Mouse (Mus musculus) kidney, postnatal 0 days (tissue): ENCODE measurements around the gene Gabarapl2. TPM values are rescaled to one million over a fixed set of nuclear protein-coding genes. Genes with fewer than 3 reads are reported as not detected.
A peak's percentile ranks its signal among the peaks of the same experiment; 100 is the strongest.

Experiments used
- ATAC-seq: fragments of 200-750 bp; cut with Nextera tagmentation; replicated peaks from 2 replicates; pipeline ENCODE4 v1.8.0; 2017; ENCODE audit warnings: low read depth, moderate number of reproducible peaks, moderate TSS enrichment, moderate library complexity; ENCODE audit not compliant: low FRiP score
- DNase-seq: peaks from one replicate; pipeline ENCODE4 v3.0.0-alpha.2; 2016; ENCODE audit warnings: low spot score
- H3K27ac ChIP-seq: fragments of 300-500 bp; sonication (generic); 2 replicates; pipeline ENCODE4 v1.5.1; 2014; ENCODE audit warnings: mild to moderate bottlenecking
- H3K27me3 ChIP-seq: fragments of 300-500 bp; sonication (generic); 2 replicates; pipeline ENCODE4 v1.6.1; 2014; ENCODE audit warnings: low read length, mixed read lengths; ENCODE audit not compliant: insufficient read depth
- H3K36me3 ChIP-seq: fragments of 300-500 bp; sonication (generic); 2 replicates; pipeline ENCODE4 v1.6.1; 2014; ENCODE audit warnings: low read length, mixed read lengths; ENCODE audit not compliant: insufficient read depth
- H3K4me1 ChIP-seq: fragments of 300-500 bp; sonication (generic); replicated peaks from 2 replicates; pipeline ENCODE4 v1.6.1; 2014; ENCODE audit warnings: antibody characterized with exemption, low read length, mixed read lengths; ENCODE audit not compliant: insufficient read depth
- H3K4me2 ChIP-seq: fragments of 300-500 bp; sonication (generic); 2 replicates; pipeline ENCODE4 v1.6.1; 2014; ENCODE audit warnings: mild to moderate bottlenecking, low read length, moderate library complexity, mixed read lengths
- H3K4me3 ChIP-seq: fragments of 300-500 bp; sonication (generic); replicated peaks from 2 replicates; pipeline ENCODE4 v1.5.1; 2014; ENCODE audit warnings: low read depth, low read length
- H3K9ac ChIP-seq: fragments of 300-500 bp; sonication (generic); 2 replicates; pipeline ENCODE4 v1.6.1; 2014; ENCODE audit warnings: low read depth, low read length
- H3K9me3 ChIP-seq: fragments of 300-500 bp; sonication (generic); replicated peaks from 2 replicates; pipeline ENCODE4 v1.6.1; 2016; ENCODE audit warnings: low read length, inconsistent platforms, mixed read lengths
- CTCF ChIP-seq: IDR thresholded peaks from 2 replicates; pipeline ENCODE4 v1.5.1; 2016; ENCODE audit warnings: antibody characterized with exemption, low read depth, mild to moderate bottlenecking, moderate library complexity
- WGBS: fragments of 180-500 bp; shearing (Covaris S2); extraction: QIAGEN DNeasy Blood & Tissue Kit; methylation state at CpG from one replicate; pipeline ENCODE4 v1.1.7; 2014; 5-methylcytosine and 5-hydroxymethylcytosine counted together
- polyA plus RNA-seq: library from polyadenylated mRNA; unstranded; fragments of >200 nt; fragmentation: Nextera tagmentation; extraction: Ambion mirVana; gene quantifications from 2 replicates; pipeline ENCODE4 v1.2.1, GENCODE M21; 2015

The Gabarapl2 gene
- polyA plus RNA-seq, 1 experiment from 2014 or later = 264 TPM

DNA sequence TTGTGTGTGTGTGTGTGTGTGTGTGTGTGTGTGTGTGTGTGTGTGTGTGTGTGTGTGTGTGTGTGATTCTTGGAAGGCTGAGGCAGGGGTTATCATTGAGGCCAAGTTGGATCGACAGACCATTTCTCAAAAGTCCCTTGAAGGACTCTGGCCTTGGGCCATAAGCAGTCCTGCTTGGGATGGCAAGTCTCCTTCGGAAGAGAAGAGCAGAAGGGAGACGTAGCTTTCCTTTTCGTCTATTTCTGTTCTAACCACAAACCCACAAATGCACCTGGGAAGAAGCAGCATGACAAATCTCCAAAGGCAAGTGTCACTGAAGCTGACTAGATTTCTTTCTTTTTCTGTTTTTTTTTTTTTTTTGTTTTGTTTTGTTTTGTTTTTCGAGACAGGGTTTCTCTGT lies 15.4 kb downstream of the Gabarapl2 start:
- no peaks in the 10 kb centered on the region for H3K9me3 ChIP-seq
- WGBS = 82% methylated on average over 5 of the region's 5 CpGs
- peaks cover 25% of the 10 kb centered on the region; the same call in 1 of the 2 replicates for H3K36me3 ChIP-seq

DNA sequence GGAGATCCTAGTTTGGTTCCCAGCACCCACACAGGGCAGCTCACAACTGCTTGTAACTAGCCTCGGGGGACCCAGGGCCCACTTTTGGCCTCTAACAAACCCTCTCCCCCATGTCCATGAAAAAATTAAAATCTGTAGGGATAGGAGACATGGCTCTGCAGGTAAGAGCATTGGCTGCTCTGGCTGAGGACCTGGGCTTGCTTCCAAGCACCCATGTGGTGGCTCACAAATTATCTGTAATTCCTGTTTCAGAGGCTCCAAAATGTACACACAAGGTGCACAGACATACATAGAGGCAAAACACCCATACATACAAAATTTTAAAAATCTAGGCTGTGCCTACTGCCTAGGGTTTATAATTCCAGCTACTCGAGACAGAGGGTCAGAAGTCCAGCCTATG lies 16.7 kb downstream of the Gabarapl2 start:
- H3K27ac ChIP-seq = no peak overlapping the region
- no peaks in the 10 kb centered on the region for H3K4me1 ChIP-seq
- H3K27me3 ChIP-seq = no peaks in the 10 kb centered on the region
- H3K4me3 ChIP-seq = no peak overlapping the region
- peaks cover 25% of the 10 kb centered on the region; the same call in 1 of the 2 replicates for H3K36me3 ChIP-seq
- DNase-seq (no peak), ATAC-seq (no peak)
- no peak overlapping the region for H3K4me2 ChIP-seq
- no peak for TF ChIP-seq CTCF
- WGBS = 91% methylated on average over 2 of the region's 2 CpGs
- no peaks in the 10 kb centered on the region for H3K9me3 ChIP-seq
- no peak overlapping the region for H3K9ac ChIP-seq

More for the DNA sequence above, 15.4 kb downstream of the Gabarapl2 start:
- Histone ChIP-seq H3K4me1 (no peaks in the 10 kb centered on the region), H3K27ac (no peak overlapping the region), H3K27me3 (no peaks in the 10 kb centered on the region), H3K4me2 (no peak overlapping the region), H3K9ac (no peak overlapping the region), H3K4me3 (no peak overlapping the region)
- ATAC-seq (no peak), DNase-seq (no peak)
- TF ChIP-seq CTCF = no peak

DNA sequence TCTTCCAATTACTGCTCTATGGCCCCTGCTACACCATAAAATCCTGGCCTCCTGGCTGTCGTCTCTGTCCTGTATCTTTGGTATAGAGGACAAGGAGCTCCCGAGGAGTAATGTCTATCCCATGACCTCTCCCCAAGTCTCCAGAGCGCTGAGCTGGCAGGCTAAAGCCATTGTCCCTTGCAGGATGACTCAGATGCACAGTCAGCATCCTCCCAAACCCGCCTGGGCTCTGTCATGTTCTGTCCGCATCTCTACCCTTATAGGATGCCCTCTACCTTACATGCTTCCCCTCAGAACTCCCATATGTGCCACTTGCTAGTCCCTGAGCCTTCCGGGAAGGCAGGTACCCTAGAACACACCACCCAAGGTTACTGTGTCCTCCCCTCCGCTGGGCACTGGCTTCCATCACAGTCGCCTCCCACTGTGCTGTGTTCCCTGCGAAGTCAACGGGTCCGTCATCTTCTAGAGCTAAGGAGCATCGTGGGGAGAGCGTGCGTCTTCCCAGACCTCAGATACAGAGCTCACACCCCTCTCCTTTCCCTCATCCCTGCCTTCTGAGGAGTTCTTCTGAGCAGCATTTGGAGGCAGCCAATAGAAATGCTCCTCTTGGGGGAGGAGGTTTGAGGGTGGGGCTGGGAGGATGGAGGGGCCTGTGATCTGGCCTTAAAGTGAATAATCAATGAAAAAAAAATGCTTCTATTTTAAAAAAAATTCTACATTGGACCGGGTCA lies 20.3 kb downstream of the Gabarapl2 start:
- peaks cover 22% of the 10 kb centered on the region; the same call in 1 of the 2 replicates for H3K36me3 ChIP-seq
- H3K4me3 ChIP-seq = no peak overlapping the region
- H3K4me2 ChIP-seq = no peak overlapping the region
- no peaks in the 10 kb centered on the region for H3K27me3 ChIP-seq
- ATAC-seq (no peak), DNase-seq (no peak)
- WGBS = 77% methylated on average over 15 of the region's 15 CpGs
- no peak for TF ChIP-seq CTCF
- H3K9ac ChIP-seq = no peak overlapping the region
- H3K4me1 ChIP-seq = no peaks in the 10 kb centered on the region
- no peaks in the 10 kb centered on the region for H3K9me3 ChIP-seq
- H3K27ac ChIP-seq = no peak overlapping the region

GRCm38 (mm10) chr8:111961330-111961729 lies 20.8 kb downstream of the Gabarapl2 start:
- Histone ChIP-seq H3K27ac (no peak overlapping the region), H3K4me3 (no peak overlapping the region), H3K36me3 (peaks cover 17% of the 10 kb centered on the region; the same call in 1 of the 2 replicates), H3K4me1 (no peaks in the 10 kb centered on the region), H3K9me3 (no peaks in the 10 kb centered on the region), H3K9ac (no peak overlapping the region), H3K4me2 (no peak overlapping the region), H3K27me3 (no peaks in the 10 kb centered on the region)
- DNase-seq (peak; percentile 10), ATAC-seq (0 out of 2 replicates have a peak, but pooled peaks have one; percentile 38)
- TF ChIP-seq CTCF = no peak; the same call in 1 of the 2 replicates
- WGBS = 60% methylated on average over 3 of the region's 3 CpGs

- Histone ChIP-seq H3K4me2 (no peak overlapping the region), H3K4me1 (no peaks in the 10 kb centered on the region), H3K4me3 (no peak overlapping the region), H3K36me3 (0 out of 2 replicates have a peak, but pooled peaks cover 5% of the 10 kb centered on the region), H3K27ac (no peak overlapping the region), H3K9ac (no peak overlapping the region), H3K27me3 (no peaks in the 10 kb centered on the region), H3K9me3 (no peaks in the 10 kb centered on the region)
- DNase-seq (no peak), ATAC-seq (no peak)
- WGBS = 68% methylated on average over 1 of the region's 1 CpGs
- TF ChIP-seq CTCF = no peak
Observed at GRCm38 (mm10) chr8:111962589-111962988, 22.1 kb downstream of the Gabarapl2 start.

DNA sequence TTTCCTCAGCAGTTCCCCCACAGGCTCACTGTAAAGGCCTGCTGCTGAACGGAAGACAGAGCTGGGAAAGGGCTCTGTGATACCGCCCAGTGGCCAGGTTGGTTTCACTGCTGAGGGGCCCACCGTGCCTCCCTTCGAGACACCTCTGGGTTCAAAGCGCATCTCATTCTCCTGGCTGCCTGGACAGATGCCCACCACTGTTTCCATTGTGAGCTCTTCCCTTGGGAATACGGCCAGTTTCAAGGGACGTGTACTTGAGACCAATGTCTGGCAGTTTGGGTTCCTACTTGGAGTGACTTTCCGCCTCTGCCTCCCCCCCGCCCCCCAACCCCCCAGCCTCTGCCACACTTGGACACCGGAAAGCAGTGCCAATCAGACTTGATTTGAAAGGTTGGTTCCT lies 22.6 kb downstream of the Gabarapl2 start:
- DNase-seq (no peak), ATAC-seq (no peak)
- H3K27ac ChIP-seq = no peak overlapping the region
- H3K9ac ChIP-seq = no peak overlapping the region
- 82% methylated on average over 10 of the region's 10 CpGs for WGBS
- no peaks in the 10 kb centered on the region for H3K9me3 ChIP-seq
- 0 out of 2 replicates have a peak, but pooled peaks cover 2% of the 10 kb centered on the region for H3K36me3 ChIP-seq
- no peak overlapping the region for H3K4me2 ChIP-seq
- H3K4me1 ChIP-seq = no peaks in the 10 kb centered on the region
- no peak for TF ChIP-seq CTCF
- H3K4me3 ChIP-seq = no peak overlapping the region
- H3K27me3 ChIP-seq = no peaks in the 10 kb centered on the region

DNA sequence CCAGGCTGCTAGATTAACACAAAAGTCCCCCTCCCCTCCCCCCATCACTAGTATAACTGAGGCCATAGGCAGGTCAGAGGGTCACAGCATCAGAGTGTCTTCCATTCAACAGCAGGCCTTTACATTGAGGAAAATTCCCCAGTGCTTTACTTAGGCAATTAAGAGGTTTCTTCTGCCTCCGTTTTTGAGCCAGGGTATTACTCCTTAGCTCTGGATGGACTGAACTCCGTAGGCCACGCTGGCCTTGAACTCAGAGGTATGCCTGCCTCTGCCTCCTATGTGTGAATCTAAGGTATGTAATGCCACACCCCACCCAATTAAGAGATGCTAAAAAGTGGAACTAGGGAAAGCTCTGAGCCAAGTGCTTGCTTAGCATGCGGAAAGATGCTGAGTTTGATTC lies 23.0 kb downstream of the Gabarapl2 start:
- Histone ChIP-seq H3K4me1 (no peaks in the 10 kb centered on the region), H3K27me3 (no peaks in the 10 kb centered on the region), H3K4me2 (no peak overlapping the region), H3K9ac (no peak overlapping the region), H3K27ac (no peak overlapping the region), H3K4me3 (no peak overlapping the region), H3K9me3 (no peaks in the 10 kb centered on the region), H3K36me3 (0 out of 2 replicates have a peak, but pooled peaks cover 2% of the 10 kb centered on the region)
- DNase-seq = no peak
- 91% methylated on average over 4 of the region's 4 CpGs for WGBS
- ATAC-seq = no peak
- no peak for TF ChIP-seq CTCF
